Mouse (Mus musculus): ENCODE measurements around the gene Uri1. TPM values are rescaled to one million over a fixed set of nuclear protein-coding genes. Genes with fewer than 3 reads are reported as not detected.
A peak's percentile ranks its signal among the peaks of the same experiment; 100 is the strongest.

Gene Uri1
- total RNA-seq, 2 experiments from 2014 or later, result 22.4 to 24.0 TPM

DNA sequence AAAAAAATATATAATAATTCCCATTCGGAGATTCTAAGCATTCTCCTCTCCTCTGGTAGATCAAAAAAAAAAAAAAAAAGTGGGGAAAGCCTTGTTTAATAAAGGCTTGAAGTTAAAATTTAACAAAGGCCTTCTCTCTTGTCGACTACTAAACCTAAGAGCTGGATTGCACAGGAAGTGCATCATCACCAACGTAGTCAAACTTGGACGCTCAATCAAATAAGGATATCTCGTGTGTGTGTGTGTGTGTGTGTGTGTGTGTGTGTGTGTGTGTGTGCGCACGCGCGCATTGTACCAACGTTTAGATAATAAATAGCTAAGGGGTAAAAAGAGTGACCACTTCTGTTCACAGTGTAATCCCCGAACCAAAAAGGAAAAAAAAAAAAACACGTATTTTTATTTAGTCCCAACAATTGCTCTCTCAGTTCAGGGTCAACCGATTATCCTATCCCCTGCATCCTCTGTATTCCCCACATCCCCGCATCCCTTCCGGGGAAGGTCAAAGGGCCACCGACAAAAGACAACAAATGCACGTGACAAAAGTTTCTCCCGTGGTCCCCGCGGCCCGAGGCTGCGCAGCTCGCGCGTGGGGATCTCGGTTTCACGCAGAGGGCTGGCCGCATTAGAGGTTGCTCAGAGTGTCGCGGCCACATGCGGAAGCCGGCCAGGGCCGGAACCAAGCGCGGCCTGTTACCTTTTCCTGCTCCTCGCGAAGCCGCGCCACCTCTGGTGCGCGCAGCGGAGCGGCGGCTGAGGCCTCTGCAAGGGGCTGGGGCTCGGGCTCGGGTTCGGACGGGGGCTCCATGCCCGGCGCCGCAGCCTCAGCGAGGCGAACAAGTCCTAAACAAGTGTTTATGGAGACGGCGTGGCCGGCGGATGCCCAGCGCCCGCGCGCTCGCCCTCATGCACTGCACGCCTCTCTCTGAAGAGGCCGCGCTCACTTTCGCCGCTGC is 4.7 kb downstream of the Uri1 start:
- intact Hi-C loops (cut with DNase I), result no loop called here
- peak; percentile 25 to 76 for DNase-seq

DNA sequence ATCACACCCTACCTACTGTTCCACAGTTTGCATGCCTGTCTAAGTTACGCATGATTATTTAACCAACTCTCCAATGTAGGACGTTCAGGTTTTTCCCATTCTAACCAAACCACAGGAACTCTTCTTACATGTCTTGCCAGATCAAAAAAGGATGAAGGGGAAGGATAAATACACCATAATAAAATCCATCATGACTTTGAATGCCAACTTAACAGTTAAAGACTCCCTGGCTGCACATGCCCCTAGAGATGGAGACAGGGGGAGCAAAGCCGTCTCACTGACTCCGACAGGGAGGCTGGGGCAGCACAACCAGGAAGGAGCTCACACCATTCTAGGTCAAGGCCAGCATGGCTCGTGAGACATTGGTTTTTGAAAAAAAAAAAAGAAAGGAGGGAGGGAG is 8.0 kb downstream of the Uri1 start:
- intact Hi-C loops (cut with DNase I), result no loop called here
- DNase-seq, result no peak

DNA sequence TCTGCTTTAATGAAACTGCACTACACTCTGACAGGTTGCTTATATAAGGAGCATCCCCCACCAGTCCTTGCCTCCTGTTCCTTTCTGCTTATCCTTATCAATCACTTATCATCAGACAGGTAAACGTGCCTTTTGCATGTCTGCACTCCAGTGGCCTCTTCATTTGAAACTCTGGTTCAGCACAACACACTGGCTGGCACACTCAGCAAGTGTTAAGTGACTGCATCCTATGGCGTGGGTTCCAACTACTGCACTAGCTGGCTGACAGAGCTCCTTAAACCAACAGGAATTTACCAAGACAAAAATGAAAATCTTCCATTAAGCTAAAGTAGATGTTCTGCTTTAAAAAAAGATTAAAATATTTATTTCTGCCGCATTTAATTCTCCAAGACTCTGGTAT is 9.4 kb downstream of the Uri1 start:
- intact Hi-C loops (cut with DNase I), result no loop called here

DNA sequence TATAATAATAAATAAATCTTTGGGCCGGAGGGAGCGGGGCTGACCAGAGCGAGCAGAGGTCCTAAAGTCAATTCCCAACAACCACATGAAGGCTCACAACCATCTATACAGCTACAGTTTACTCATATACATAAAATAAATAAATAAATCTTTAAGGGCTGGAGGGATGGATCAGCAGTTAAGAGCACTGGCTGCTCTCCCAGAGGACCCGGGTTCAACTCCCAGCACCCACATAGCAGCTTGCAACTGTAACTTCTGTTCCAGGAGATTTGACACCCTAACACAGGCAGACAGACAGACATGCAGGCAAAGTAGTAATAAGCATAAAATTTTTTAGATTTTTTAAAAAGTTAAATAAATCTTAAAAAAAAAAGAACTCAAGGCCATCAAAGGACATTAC is 10.5 kb downstream of the Uri1 start:
- DNase-seq, result no peak
- intact Hi-C loops (cut with DNase I), result no loop called here

More for the DNA sequence above, 9.4 kb downstream of the Uri1 start:
- no peak for DNase-seq

DNA sequence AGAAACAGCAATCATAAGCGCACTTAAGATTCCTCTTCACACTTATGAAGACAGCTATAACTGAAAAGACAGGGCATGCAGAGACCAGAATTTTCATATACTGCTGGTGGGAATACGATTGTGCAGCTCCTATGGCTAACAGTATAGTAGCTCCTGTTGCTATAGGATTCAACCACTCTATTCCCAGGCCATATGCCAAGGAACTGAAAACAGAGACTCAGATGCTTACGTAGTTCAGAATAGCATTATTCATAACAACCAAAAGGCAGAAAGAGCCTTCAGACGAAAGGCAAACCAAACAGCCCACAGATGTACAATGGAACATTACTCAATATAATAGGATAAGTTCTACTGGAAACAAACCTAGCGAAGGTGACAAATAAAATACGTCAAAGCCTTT is 15.0 kb downstream of the Uri1 start:
- DNase-seq, result no peak
- intact Hi-C loops (cut with DNase I), result no loop called here

DNA sequence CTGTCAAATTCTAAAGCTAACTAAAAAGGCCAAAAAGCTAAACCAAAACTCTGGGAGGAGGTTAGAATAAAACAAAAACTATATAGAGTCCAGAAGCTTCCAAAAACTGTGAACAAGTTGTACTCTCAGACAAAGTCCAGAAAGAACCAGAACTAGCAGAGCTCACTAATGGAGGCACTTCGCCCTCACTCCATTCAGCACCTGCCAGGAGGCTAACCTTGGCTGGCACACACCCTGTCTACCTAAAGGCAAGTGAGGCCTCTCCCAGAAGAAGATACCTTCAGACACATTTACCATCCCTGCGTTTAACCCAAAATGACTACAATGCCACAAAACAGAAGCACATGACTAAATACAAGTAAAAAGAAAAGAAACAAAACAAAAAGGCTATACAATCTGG is 20.9 kb downstream of the Uri1 start:
- intact Hi-C loops (cut with DNase I), result no loop called here
- DNase-seq, result no peak

DNA sequence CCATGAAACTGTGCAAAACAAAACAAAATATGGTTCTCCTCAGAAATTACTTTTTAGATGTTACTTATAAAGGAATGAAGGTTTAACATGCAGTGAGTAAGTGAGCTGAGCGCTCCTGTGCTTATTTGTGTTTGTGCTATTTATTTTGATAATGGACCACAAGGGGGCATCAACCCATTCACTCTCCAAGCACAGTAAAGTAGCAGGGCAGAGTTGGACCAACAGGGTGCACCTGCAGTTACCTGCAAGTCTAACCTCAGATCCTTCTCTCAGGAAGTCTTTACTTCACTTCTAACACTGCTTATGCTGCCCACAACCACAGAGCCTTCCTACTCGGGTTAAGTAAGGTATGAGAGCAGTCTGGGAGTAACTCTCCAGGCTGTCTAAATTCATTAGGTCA is 23.7 kb downstream of the Uri1 start:
- no peak for DNase-seq
- intact Hi-C loops (cut with DNase I), result no loop called here

DNA sequence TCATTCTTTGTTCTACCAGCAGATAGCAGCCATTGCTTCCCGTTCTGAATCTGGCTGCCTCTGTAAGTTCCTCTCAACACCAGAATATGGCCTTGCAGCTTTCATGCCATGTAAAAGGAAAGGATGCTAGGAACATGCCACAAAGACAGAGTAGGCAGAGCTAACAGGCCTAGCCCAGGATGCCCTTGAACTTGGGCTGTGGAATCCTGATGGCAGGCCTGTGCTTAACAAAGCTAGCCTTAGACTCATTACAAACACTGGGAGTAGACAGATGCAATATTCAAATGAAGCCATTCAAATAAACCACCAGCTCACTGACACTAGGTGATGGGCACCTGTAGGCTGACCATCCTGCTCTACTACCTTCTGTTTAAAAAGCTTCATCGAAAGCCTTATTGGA is 30.5 kb downstream of the Uri1 start:
- no peak for DNase-seq

DNA sequence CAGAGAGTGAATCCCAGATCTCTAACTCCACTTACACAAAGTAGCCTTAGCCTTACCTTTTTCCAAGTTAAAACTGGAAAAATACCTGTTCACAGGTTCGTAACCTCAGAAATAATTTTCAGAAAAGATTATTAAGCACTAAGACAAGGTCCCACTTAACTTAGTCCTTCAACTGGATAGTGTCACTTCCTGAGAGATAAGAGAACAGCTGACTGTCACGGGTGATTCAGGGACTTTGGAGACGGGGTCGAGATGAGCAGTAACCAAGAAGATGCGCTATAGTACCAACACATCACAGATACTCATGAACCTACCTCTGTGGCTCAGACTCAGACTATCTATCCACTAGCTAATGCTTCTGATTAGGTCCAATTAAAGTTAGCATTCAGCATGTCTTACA is 38.5 kb downstream of the Uri1 start:
- DNase-seq, result no peak
- intact Hi-C loops (cut with DNase I), result no loop called here

More for the DNA sequence above, 30.5 kb downstream of the Uri1 start:
- intact Hi-C loops (cut with DNase I), result no loop called here

DNA sequence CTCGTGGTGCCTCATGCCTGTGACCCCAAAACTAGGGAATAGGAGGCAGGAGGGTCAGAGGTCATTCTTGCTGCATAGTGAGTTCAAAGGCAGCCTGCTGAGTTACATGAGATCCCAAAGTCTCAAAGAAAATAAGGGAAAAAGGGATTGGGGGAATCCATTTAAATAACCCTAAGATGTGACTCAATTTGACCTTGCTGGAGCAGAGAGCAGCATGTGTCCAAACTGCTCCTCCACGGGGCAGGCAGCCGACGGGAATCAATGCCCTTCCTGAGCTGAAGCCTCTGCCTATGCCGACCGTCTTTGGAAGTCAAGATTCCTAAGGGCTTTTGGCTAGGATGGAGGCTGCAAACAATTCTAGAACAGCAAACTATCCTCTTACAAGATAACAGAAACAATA is 39.9 kb downstream of the Uri1 start:
- intact Hi-C loops (cut with DNase I), result no loop called here
- DNase-seq, result no peak

DNA sequence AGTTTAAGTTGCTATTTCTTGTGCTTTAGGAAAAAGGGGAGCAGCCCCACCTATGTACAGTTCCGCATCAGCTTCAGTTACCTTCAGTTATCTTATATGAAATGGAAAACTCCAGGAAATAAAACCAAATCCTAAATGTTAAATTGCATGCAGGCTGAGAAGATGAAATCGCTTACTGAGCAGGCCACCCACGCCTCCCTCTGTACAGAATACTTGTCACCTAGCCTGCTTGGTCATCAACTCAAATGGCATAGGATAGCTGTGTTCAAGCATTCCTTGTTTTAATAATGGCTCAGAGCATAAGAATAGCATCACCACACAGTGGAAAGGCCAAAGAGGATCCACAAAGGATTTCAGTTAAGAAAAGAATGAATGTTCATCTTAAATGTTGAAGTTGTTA is 43.6 kb downstream of the Uri1 start:
- intact Hi-C loops (cut with DNase I), result no loop called here

DNA sequence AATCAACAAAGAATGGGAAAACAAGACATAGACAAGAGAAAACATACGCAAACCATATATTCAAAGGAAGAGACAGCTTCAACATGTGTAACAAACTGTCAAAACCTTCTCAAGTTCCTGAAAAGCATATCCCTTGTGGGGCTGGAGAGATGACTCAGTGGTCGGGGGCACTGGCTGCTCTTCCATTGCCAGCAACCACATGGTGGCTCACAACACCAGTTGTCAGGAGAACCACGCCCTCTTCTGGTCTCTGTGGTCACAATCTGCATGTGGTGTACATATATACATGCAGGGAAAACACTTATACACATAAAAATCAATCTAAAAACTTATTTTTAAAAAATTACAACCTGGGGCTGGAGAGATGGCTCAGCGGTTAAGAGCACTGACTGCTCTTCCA is 44.9 kb downstream of the Uri1 start:
- DNase-seq, result no peak
- intact Hi-C loops (cut with DNase I), result no loop called here

More for the DNA sequence above, 43.6 kb downstream of the Uri1 start:
- DNase-seq, result no peak

DNA sequence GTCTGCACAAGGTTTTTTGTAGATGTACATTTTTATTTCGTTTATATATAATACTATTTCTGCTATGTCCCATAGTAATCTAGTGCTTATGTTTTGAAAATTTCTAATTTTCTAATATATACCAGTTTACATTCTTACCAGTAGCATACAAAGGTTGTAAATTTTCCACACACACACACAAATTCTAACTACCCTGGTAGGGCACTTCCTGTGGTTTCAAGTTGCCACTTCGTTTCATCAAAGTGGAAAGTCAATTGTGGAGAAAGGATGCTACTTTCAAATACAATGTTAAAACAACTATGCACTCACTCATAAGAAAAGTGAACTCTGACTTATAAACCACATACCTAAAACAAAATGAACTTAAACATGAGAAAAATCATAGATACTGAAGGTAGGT is 45.7 kb downstream of the Uri1 start:
- intact Hi-C loops (cut with DNase I), result no loop called here
- no peak for DNase-seq

DNA sequence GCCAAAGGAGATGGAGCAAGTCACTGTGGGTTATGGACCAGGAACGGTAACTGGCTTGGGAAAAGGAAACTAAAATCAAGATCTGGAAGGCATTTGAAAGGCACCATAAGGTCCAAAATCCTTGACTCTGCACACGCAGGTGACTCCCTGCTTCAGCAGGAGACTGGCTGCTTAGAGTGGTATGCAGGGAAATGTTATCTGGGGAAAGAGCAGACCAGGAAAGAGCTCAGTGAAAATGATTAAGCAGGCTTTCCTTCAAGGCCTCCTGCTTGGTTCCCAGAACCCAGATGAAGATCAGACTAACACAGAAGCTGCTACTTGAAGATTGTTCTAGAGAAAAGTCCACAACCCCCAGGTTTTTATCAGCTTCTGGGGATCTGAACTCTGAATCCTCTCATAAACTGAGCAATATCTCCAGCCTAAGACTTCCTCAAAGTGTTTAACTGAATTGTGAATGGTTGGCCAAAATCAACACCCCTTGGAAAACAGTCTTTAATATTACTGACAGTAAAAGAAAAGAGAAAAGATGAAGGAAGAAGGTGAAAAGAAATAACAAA is 50.3 kb downstream of the Uri1 start:
- DNase-seq, result no peak
- intact Hi-C loops (cut with DNase I), result no loop called here

DNA sequence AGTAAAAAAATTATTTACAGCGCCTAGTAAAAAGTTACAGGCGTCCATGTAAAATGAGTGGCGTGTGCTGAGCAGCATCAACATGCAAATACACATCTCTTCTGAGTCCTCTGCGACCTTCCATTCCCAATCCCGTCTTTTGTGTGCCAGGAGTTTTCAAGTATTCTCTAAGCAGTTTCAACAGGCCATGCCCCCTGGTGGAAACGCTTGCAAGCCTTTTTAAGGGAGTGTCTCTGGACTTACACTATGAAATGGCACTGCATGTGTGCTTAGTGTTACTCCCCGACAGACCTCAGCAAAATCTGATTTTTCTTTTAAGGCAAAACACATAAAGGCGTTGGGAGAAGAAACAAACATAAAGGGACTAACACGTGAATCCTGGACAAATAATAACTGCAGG is 50.8 kb downstream of the Uri1 start:
- intact Hi-C loops (cut with DNase I), result no loop called here

DNA sequence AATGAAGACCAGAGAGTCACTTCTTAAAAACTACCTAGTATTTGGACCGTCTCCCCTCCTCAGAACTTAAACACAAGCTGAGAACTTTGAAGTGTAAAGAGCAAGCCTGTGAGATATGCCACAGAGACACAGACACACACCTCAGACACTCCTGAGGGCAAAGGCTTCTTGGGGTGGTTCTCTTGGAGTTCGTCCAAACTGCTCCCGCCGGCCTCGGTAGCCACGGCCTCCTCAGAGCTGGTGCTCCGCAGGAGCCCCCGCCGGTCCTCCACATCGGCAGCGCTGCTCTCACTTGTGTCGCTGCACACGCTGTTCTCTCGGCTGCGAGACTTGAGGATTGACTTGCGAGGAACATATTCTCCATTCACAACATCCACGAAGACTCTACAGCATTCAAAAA is 61.0 kb downstream of the Uri1 start:
- DNase-seq, result no peak
- intact Hi-C loops (cut with DNase I), result no loop called here

More for the DNA sequence above, 50.8 kb downstream of the Uri1 start:
- no peak for DNase-seq

DNA sequence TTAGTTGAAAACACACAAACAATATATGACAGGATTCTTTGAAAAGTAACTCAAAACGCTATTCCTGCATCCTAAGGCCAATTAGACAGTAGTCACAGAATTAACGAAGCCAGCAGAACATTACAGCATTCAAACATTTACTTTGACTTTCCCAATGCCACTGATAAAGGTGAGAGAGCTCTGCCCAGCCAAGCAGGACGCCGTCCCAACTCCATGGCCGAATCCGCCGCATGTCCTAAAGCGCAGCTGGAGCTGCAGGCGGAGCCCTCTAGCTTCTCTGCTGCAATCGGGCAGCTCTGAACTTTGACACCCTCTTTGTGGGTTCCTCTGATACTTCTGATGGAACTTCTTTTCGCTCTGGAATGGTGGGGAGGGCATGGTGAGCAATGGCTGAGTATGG is 62.1 kb downstream of the Uri1 start:
- DNase-seq, result no peak
- intact Hi-C loops (cut with DNase I), result no loop called here

DNA sequence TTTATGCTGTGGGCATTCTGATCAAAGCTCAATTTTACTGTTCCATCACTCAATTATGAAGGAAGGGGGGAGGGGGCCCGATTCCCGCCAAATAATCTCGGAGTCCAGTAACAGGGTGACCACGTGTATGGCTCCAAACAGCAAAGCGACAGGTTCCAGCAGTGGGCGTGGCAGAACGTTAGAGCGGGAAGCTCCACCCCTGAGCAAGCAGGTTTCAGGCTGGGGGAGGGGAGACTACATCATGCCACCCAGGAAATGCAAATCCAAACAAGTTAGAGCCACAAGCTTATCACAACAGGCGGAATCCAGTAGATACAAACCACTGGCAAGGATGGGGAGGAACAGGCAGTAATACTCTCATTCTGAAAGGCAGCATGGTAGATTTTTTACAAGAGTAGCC is 71.5 kb downstream of the Uri1 start:
- DNase-seq, result no peak
- intact Hi-C loops (cut with DNase I), result no loop called here

DNA sequence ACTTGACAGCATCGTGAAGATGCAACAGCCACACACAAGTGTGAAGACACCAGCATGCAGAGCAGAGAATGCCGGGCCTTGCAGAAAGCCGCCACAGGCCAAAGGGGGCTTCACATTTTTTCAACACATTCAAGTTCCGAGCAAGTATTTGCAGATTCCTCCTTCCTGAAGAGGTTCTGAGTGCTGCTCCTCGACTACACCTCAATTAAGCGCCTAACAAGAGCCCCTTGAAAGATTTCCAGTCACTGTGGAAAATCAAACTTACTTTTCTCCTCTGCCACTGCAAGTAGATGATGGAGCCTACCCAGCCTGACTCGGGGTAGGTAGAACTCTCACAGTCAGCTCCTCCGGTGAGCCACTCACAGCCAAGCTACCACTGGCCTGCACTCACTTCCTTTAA is 86.9 kb downstream of the Uri1 start:
- no peak for DNase-seq
- intact Hi-C loops (cut with DNase I), result no loop called here

DNA sequence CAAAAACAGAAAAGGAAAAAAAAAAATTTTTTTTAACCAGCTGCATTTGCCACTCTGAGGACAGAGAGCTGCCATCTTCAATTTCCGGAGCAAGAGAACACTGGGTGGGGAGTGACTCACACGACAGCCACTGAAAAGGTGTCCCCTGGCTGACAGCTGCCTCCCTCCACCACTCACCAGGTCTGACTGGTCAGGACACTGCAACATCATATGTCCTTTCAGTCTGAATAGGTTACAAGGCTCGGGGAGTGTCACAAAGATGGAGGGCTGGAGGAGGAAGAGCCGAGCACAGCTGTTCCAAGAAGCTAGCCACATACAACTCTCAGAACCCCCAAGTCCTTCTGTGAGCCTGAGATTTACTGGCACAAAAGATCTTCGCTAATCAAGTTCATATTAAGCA is 87.6 kb downstream of the Uri1 start:
- no peak for DNase-seq
- intact Hi-C loops (cut with DNase I), result no loop called here

DNA sequence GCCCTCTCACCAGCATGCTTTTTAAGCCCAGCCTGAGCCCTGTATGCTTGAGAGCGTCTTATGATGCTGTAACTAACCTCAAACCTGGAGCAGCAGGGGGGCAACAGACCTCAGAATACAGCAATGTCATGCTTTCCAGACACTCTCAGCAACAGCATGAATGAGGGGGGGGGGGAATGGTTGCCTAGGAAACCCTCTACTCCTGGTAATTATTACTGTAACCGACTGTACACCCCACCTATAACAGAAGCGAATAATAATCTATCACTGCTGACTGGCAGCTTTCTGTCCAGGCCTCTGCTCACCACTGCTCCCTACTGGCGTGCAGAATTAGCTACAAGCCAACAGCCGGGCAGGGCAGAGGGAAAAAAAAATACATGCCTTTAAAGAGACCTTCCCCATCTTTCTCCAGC is 88.6 kb downstream of the Uri1 start:
- intact Hi-C loops (cut with DNase I), result no loop called here
- no peak for DNase-seq

DNA sequence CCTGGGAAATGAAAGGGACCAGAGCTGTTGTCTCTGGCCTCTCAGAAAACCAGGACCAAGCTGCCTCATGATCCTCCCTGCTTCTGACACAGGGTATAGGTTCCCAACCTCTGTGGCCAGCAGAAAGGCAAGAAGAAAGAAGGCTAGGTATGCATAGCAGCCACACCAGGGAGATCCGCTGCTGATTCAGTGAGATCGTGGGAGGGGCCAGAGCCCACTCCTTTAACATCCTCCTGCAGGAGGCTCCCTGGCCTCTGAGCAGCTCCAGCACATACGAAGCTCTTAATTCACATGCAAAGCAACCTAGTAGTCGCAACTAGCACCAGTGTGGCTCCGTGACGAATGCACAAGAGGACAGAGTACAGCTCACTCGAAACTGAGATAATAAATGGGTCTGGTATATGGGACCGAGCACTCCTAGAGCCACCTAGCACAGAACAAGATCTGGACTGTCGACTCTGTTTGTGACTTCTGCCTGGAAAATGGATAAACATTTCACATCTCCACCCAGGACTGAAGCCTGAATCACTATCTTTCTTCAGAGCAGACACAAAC is 89.5 kb downstream of the Uri1 start:
- intact Hi-C loops (cut with DNase I), result no loop called here
- DNase-seq, result no peak
